Mouse (Mus musculus) hindbrain, postnatal 0 days (tissue): ENCODE measurements around the gene Sh2d6. TPM values are rescaled to one million over a fixed set of nuclear protein-coding genes. Genes with fewer than 3 reads are reported as not detected.

Experiments used
- ATAC-seq: fragments of 200-750 bp; cut with Nextera tagmentation; 2 replicates; pipeline ENCODE4 v1.8.0; 2017; ENCODE audit warnings: mild to moderate bottlenecking, moderate TSS enrichment, moderate library complexity
- DNase-seq: peaks from one replicate; pipeline ENCODE4 v3.0.0-alpha.2; 2015; ENCODE audit warnings: low spot score
- H3K27ac ChIP-seq: fragments of 300-500 bp; sonication (generic); 2 replicates; pipeline ENCODE4 v1.5.1; 2014; ENCODE audit warnings: mild to moderate bottlenecking
- H3K27me3 ChIP-seq: fragments of 300-500 bp; sonication (generic); 2 replicates; pipeline ENCODE4 v1.6.1; 2014; ENCODE audit warnings: low read length, mixed read lengths; ENCODE audit not compliant: insufficient read depth
- H3K36me3 ChIP-seq: fragments of 300-500 bp; sonication (generic); 2 replicates; pipeline ENCODE4 v1.6.1; 2014; ENCODE audit warnings: low read length, mixed read lengths; ENCODE audit not compliant: insufficient read depth
- H3K4me1 ChIP-seq: fragments of 300-500 bp; sonication (generic); 2 replicates; pipeline ENCODE4 v1.6.1; 2014; ENCODE audit warnings: antibody characterized with exemption, low read length, mixed read lengths; ENCODE audit not compliant: insufficient read depth
- H3K4me2 ChIP-seq: fragments of 300-500 bp; sonication (generic); 2 replicates; pipeline ENCODE4 v1.6.1; 2014; ENCODE audit warnings: low read depth, mild to moderate bottlenecking, low read length, moderate library complexity, mixed read lengths
- H3K4me3 ChIP-seq: fragments of 300-500 bp; sonication (generic); 2 replicates; pipeline ENCODE4 v1.5.1; 2014; ENCODE audit warnings: low read length
- H3K9ac ChIP-seq: fragments of 300-500 bp; sonication (generic); replicated peaks from 2 replicates; pipeline ENCODE4 v1.6.1; 2014; ENCODE audit warnings: mild to moderate bottlenecking, low read length, moderate library complexity, mixed read lengths
- H3K9me3 ChIP-seq: fragments of 300-500 bp; sonication (generic); 2 replicates; pipeline ENCODE4 v1.6.1; 2016; ENCODE audit warnings: low read length, mixed read lengths
- CTCF ChIP-seq: IDR thresholded peaks from 2 replicates; pipeline ENCODE4 v1.5.1; 2016; ENCODE audit warnings: antibody characterized with exemption, control low read depth, low read depth
- WGBS: fragments of 180-500 bp; shearing (Covaris S2); extraction: QIAGEN DNeasy Blood & Tissue Kit; methylation state at CpG from one replicate; pipeline ENCODE4 v1.1.7; 2014; 5-methylcytosine and 5-hydroxymethylcytosine counted together
- polyA plus RNA-seq: library from polyadenylated mRNA; unstranded; fragments of >200 nt; fragmentation: Nextera tagmentation; extraction: Ambion mirVana; gene quantifications from 2 replicates; pipeline ENCODE4 v1.2.1, GENCODE M21; 2015
- total RNA-seq: library from RNA; depleted of rRNA; stranded (reverse); fragments of >200 nt; gene quantifications from 2 replicates; pipeline ENCODE4 v1.2.3, GENCODE M21; 2014

Sh2d6 gene
- total and polyA plus RNA-seq, 2 experiments from 2014 or later, result 0.40 TPM; not detected in 1

- ATAC-seq, result no peak
- H3K4me3 ChIP-seq, result no peak overlapping the region
- TF ChIP-seq CTCF, result no peak
- no peaks in the 10 kb centered on the region for H3K27me3 ChIP-seq
- H3K4me1 ChIP-seq, result peaks cover 4% of the 10 kb centered on the region; the same call in 1 of the 2 replicates
- no peak for DNase-seq
- H3K9me3 ChIP-seq, result no peaks in the 10 kb centered on the region
- H3K36me3 ChIP-seq, result no peaks in the 10 kb centered on the region
- no peak overlapping the region for H3K9ac ChIP-seq
- WGBS, result 94% methylated on average over 3 of the region's 3 CpGs
- H3K4me2 ChIP-seq, result no peak overlapping the region
- H3K27ac ChIP-seq, result no peak overlapping the region
Measured at GRCm38 (mm10) chr6:72547862-72548261, 26.4 kb upstream of the Sh2d6 start.

DNA sequence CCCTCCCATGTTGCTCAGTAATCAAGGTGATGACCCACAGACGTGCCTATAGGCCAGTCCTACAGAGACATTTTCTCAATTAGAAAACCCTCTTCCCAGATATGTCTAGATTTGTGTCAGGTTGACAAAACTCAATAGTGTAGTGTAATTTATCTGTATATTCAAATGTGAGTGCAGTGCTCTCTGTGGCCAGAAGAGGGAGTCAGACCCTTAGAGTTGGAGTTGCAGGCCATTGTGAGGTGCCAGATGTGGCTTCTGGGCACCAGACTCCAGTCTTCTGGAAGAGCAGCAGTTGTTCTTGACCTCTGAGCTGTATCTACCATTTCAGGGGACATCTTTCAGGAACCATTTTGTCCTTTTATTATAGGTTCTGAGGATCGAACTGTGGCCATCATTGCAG lies 25.6 kb upstream of the Sh2d6 start:
- 98% methylated on average over 2 of the region's 2 CpGs for WGBS

DNA sequence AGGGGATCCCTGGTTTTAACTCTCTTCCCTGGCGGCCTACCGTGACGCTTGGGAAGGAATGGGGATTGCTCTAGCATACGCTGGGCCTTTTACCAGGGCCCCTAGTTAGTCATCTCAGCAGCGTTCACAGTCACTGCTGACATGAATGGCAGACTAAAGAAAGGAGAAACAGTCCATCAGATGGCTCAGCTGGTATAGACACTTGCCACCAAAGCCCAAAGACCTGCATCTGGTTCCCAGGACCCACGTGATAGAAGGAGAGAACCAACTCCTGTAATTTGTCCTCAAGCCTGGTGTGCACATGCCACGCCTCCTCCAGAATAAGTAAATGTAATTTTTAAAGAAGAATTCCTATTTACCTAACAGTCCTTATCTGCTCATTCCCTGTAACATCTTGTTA lies 23.9 kb upstream of the Sh2d6 start:
- H3K27ac ChIP-seq, result no peak overlapping the region
- no peaks in the 10 kb centered on the region for H3K27me3 ChIP-seq
- H3K4me3 ChIP-seq, result no peak overlapping the region
- no peaks in the 10 kb centered on the region for H3K9me3 ChIP-seq
- H3K4me2 ChIP-seq, result no peak overlapping the region
- no peak overlapping the region for H3K9ac ChIP-seq
- no peaks in the 10 kb centered on the region for H3K36me3 ChIP-seq
- TF ChIP-seq CTCF, result no peak
- DNase-seq (no peak), ATAC-seq (no peak)
- no peaks in the 10 kb centered on the region for H3K4me1 ChIP-seq
- WGBS, result 52% methylated on average over 7 of the region's 7 CpGs

More for the DNA sequence above, 25.6 kb upstream of the Sh2d6 start:
- Histone ChIP-seq H3K4me3 (no peak overlapping the region), H3K9me3 (no peaks in the 10 kb centered on the region), H3K27ac (no peak overlapping the region), H3K4me1 (no peaks in the 10 kb centered on the region), H3K36me3 (no peaks in the 10 kb centered on the region), H3K27me3 (no peaks in the 10 kb centered on the region), H3K4me2 (no peak overlapping the region), H3K9ac (no peak overlapping the region)
- DNase-seq, result no peak
- ATAC-seq, result no peak
- TF ChIP-seq CTCF, result peak; percentile 33

- H3K9me3 ChIP-seq, result no peaks in the 10 kb centered on the region
- no peaks in the 10 kb centered on the region for H3K36me3 ChIP-seq
- no peaks in the 10 kb centered on the region for H3K27me3 ChIP-seq
- DNase-seq (no peak), ATAC-seq (no peak)
- 14% methylated on average over 23 of the region's 23 CpGs for WGBS
- TF ChIP-seq CTCF, result no peak
- no peaks in the 10 kb centered on the region for H3K4me1 ChIP-seq
- peak within 1 kb of the TSS; percentile 20; the same call in 1 of the 2 replicates for H3K4me3 ChIP-seq
- H3K4me2 ChIP-seq, result peak within 1 kb of the TSS; percentile 37
- peak within 1 kb of the TSS; percentile 32; the same call in 1 of the 2 replicates for H3K27ac ChIP-seq
- H3K9ac ChIP-seq, result no peak within 1 kb of the TSS
Measured at GRCm38 (mm10) chr6:72544283-72544987, 22.9 kb upstream of the Sh2d6 start, which contains the start of gene Capg. Gene Capg (plus strand): TSS chr6:72544391.

GRCm38 (mm10) chr6:72543265-72543850 lies 21.9 kb upstream of the Sh2d6 start:
- ATAC-seq (no peak), DNase-seq (no peak)
- H3K4me2 ChIP-seq, result no peak overlapping the region
- WGBS, result 56% methylated on average over 12 of the region's 12 CpGs
- H3K27me3 ChIP-seq, result no peaks in the 10 kb centered on the region
- no peaks in the 10 kb centered on the region for H3K4me1 ChIP-seq
- H3K4me3 ChIP-seq, result no peak overlapping the region
- H3K27ac ChIP-seq, result peak overlapping the region; percentile 32; the same call in 1 of the 2 replicates
- no peak overlapping the region for H3K9ac ChIP-seq
- H3K36me3 ChIP-seq, result no peaks in the 10 kb centered on the region
- no peaks in the 10 kb centered on the region for H3K9me3 ChIP-seq
- TF ChIP-seq CTCF, result no peak

GRCm38 (mm10) chr6:72538562-72539031 lies 17.1 kb upstream of the Sh2d6 start:
- WGBS, result 2% methylated on average over 16 of the region's 16 CpGs
- TF ChIP-seq CTCF, result peak; percentile 47
- DNase-seq (peak; percentile 93), ATAC-seq (peak; percentile 95)
- H3K4me1 ChIP-seq, result 0 out of 2 replicates have a peak, but pooled peaks cover 2% of the 10 kb centered on the region
- H3K27ac ChIP-seq, result peak overlapping the region; percentile 22; the same call in 1 of the 2 replicates
- H3K9ac ChIP-seq, result peak overlapping the region; percentile 33
- H3K36me3 ChIP-seq, result no peaks in the 10 kb centered on the region
- peak overlapping the region; percentile 36 for H3K4me3 ChIP-seq
- peak overlapping the region; percentile 61 for H3K4me2 ChIP-seq
- H3K9me3 ChIP-seq, result no peaks in the 10 kb centered on the region
- no peaks in the 10 kb centered on the region for H3K27me3 ChIP-seq
